Mouse (Mus musculus) myocyte (in vitro differentiated cells): ENCODE data around the gene Efhb.

Experiments
- CEBPB ChIP-seq: IDR thresholded peaks from 2 replicates; pipeline ENCODE4 v1.6.1; 2011; ENCODE audit warnings: mild to moderate bottlenecking, moderate library complexity; ENCODE audit not compliant: poor library complexity, insufficient read depth, severe bottlenecking
- POLR2A ChIP-seq: IDR thresholded peaks from one replicate; pipeline ENCODE4 v1.6.1; 2011; ENCODE audit warnings: low read depth, mild to moderate bottlenecking, control low read depth, moderate library complexity; ENCODE audit not compliant: insufficient read length
- TCF3 ChIP-seq: IDR thresholded peaks from one replicate; pipeline ENCODE4 v1.6.1; 2011; ENCODE audit warnings: low read depth, control low read depth; ENCODE audit not compliant: insufficient read length

GRCm38 (mm10) chr17:53402689-53403306 lies 60.3 kb downstream of the Efhb start:
- TF ChIP-seq POLR2A (no peak), TCF3 (no peak), CEBPB (no peak)
